Mouse (Mus musculus): Measurements from ENCODE around the gene Tcf7l2.

The Tcf7l2 gene

GRCm38 (mm10) chr19:55759006-55759405, 17.4 kb downstream of the Tcf7l2 start:
- DNase-seq: no peak

- DNase-seq: no peak
These were observed 19.5 kb downstream of the Tcf7l2 start for GRCm38 (mm10) chr19:55761086-55761485.

GRCm38 (mm10) chr19:55762187-55762586, 20.6 kb downstream of the Tcf7l2 start:
- no peak for DNase-seq

- DNase-seq: no peak
These were observed 24.2 kb downstream of the Tcf7l2 start for GRCm38 (mm10) chr19:55765814-55766213.

GRCm38 (mm10) chr19:55767104-55767503, 25.5 kb downstream of the Tcf7l2 start:
- DNase-seq: no peak

GRCm38 (mm10) chr19:55767579-55767978, 26.0 kb downstream of the Tcf7l2 start:
- DNase-seq: no peak

- DNase-seq: no peak
These were observed 26.6 kb downstream of the Tcf7l2 start for GRCm38 (mm10) chr19:55768246-55768645.

- no peak for DNase-seq
These were observed 27.3 kb downstream of the Tcf7l2 start for GRCm38 (mm10) chr19:55768889-55769288.

GRCm38 (mm10) chr19:55774334-55774733, 32.7 kb downstream of the Tcf7l2 start:
- no peak for DNase-seq

GRCm38 (mm10) chr19:55774824-55775223, 33.2 kb downstream of the Tcf7l2 start:
- no peak for DNase-seq

- peak; percentile 10 to 15 for DNase-seq
These were observed 38.3 kb downstream of the Tcf7l2 start for GRCm38 (mm10) chr19:55779871-55780270.

GRCm38 (mm10) chr19:55781087-55781486, 39.5 kb downstream of the Tcf7l2 start:
- no peak for DNase-seq

GRCm38 (mm10) chr19:55781681-55782080, 40.1 kb downstream of the Tcf7l2 start:
- DNase-seq: no peak

GRCm38 (mm10) chr19:55784796-55785418, 43.3 kb downstream of the Tcf7l2 start:
- DNase-seq: no peak

GRCm38 (mm10) chr19:55787420-55787819, 45.8 kb downstream of the Tcf7l2 start:
- DNase-seq: no peak

- no peak for DNase-seq
These were observed 46.8 kb downstream of the Tcf7l2 start for GRCm38 (mm10) chr19:55788285-55788904.

- DNase-seq: no peak
These were observed 47.3 kb downstream of the Tcf7l2 start for GRCm38 (mm10) chr19:55788905-55789295.

GRCm38 (mm10) chr19:55789838-55790237, 48.2 kb downstream of the Tcf7l2 start:
- no peak for DNase-seq

GRCm38 (mm10) chr19:55791293-55791692, 49.7 kb downstream of the Tcf7l2 start:
- DNase-seq: no peak

GRCm38 (mm10) chr19:55791886-55792285, 50.3 kb downstream of the Tcf7l2 start:
- no peak for DNase-seq

GRCm38 (mm10) chr19:55792571-55792970, 51.0 kb downstream of the Tcf7l2 start:
- DNase-seq: no peak

GRCm38 (mm10) chr19:55793029-55793428, 51.4 kb downstream of the Tcf7l2 start:
- DNase-seq: no peak

GRCm38 (mm10) chr19:55794194-55794945, 52.8 kb downstream of the Tcf7l2 start:
- no peak for DNase-seq

- DNase-seq: no peak
These were observed 53.3 kb downstream of the Tcf7l2 start for GRCm38 (mm10) chr19:55794946-55795340.

All from cerebellum, postnatal 14 days (tissue).